Mouse (Mus musculus) kidney, adult 2 months (tissue): ENCODE measurements around the gene Rpl35a.
"Not testable (repeated sequence)": the region's sequence is repeated elsewhere in the genome, so short reads cannot be mapped to it uniquely, and the experiment has no call there.

Experiments
- CTCF ChIP-seq: fragments of 200-500 bp; conservative IDR thresholded peaks from 2 replicates; pipeline ENCODE4 v1.5.1; 2011; ENCODE audit warnings: low read depth, mild to moderate bottlenecking, control low read depth, low read length, moderate library complexity, mixed read lengths; ENCODE audit not compliant: insufficient read depth, insufficient read length
- POLR2A ChIP-seq: fragments of 200-500 bp; IDR thresholded peaks from one replicate; pipeline ENCODE4 v1.6.1; 2011; ENCODE audit warnings: low read depth, low read length, control low read depth

- not testable (repeated sequence) for TF ChIP-seq CTCF, POLR2A
Measured at GRCm38 (mm10) chr16:33058656-33059055, 2.4 kb downstream of the Rpl35a start.
